Comparison of ENCODE assay signal across 8 mouse cellular contexts in genomic region chr9:109930752-109931151, GRCm38 (mm10). TPM values are rescaled to one million over a fixed set of nuclear protein-coding genes. Genes with fewer than 3 reads are reported as not detected.
DNase-seq lines count a peak whose midpoint lies in the region; ATAC-seq lines count a peak whose summit lies in the region.

No protein-coding gene starts in this region.

- WGBS in neural tube, embryonic 11.5 days: 73% methylated on average over 6 of the region's 6 CpGs
- 67% methylated on average over 6 of the region's 6 CpGs for WGBS in limb, embryonic 11.5 days
- 61% methylated on average over 6 of the region's 6 CpGs for WGBS in stomach, embryonic 15.5 days

- peak overlapping the region; percentile 75 for H3K4me3 ChIP-seq in neural tube, embryonic 11.5 days (ENCODE audit: low read depth, low read length)
- H3K4me3 ChIP-seq in limb, embryonic 11.5 days (ENCODE audit: low read depth, low read length): peak overlapping the region; percentile 73
- H3K4me3 ChIP-seq in stomach, embryonic 15.5 days (replicated peaks): peak overlapping the region; percentile 81

- H3K27ac ChIP-seq in neural tube, embryonic 11.5 days (ENCODE audit: low read depth, low read length): peak overlapping the region; percentile 89; the same call in 1 of the 2 replicates
- H3K27ac ChIP-seq in limb, embryonic 11.5 days (replicated peaks; ENCODE audit: low read depth, low read length): peak overlapping the region; percentile 88; the same call in 1 of the 2 replicates
- peak overlapping the region; percentile 98 for H3K27ac ChIP-seq in stomach, embryonic 15.5 days

- peaks cover 6% of the 10 kb centered on the region for H3K4me1 ChIP-seq in neural tube, embryonic 11.5 days (ENCODE audit: control insufficient read depth, insufficient read depth, low read length)
- peaks cover 5% of the 10 kb centered on the region; the same call in 1 of the 2 replicates for H3K4me1 ChIP-seq in limb, embryonic 11.5 days (ENCODE audit: control insufficient read depth, insufficient read depth, low read length)
- peaks cover 4% of the 10 kb centered on the region; the same call in 1 of the 2 replicates for H3K4me1 ChIP-seq in stomach, embryonic 15.5 days

- H3K4me2 ChIP-seq in neural tube, embryonic 11.5 days (ENCODE audit: low read depth): peak overlapping the region; percentile 80
- H3K4me2 ChIP-seq in limb, embryonic 11.5 days (ENCODE audit: low read depth, severe bottlenecking): peak overlapping the region; percentile 88; the same call in 1 of the 2 replicates
- peak overlapping the region; percentile 61 for H3K4me2 ChIP-seq in stomach, embryonic 15.5 days

- no peaks in the 10 kb centered on the region for H3K36me3 ChIP-seq in neural tube, embryonic 11.5 days (ENCODE audit: control insufficient read depth, insufficient read depth, low read length)
- H3K36me3 ChIP-seq in limb, embryonic 11.5 days (ENCODE audit: control insufficient read depth, insufficient read depth, low read length): no peaks in the 10 kb centered on the region
- H3K36me3 ChIP-seq in stomach, embryonic 15.5 days: no peaks in the 10 kb centered on the region

- DNase-seq in cerebellum, adult 11-12 months: peak; percentile 28
- no peak for DNase-seq in cerebellum, adult 11 months
- DNase-seq in neural tube, embryonic 11.5 days (ENCODE audit: low spot score): peak; percentile 16
- no peak for DNase-seq in neural tube, embryonic 10.5 days (ENCODE audit: extremely low spot score, low spot score)
- DNase-seq in limb, embryonic 11.5 days (ENCODE audit: low spot score): no peak
- no peak for DNase-seq in T-cell, adult 2 months (ENCODE audit: low spot score)
- DNase-seq in c-Kit-positive CD71-positive TER-119-positive erythroid progenitor cells, embryonic 14.5 days (ENCODE audit: low spot score): no peak

- ATAC-seq in neural tube, embryonic 11.5 days (ENCODE audit: insufficient read depth, low FRiP score, low TSS enrichment): no peak
- no peak for ATAC-seq in limb, embryonic 11.5 days (ENCODE audit: insufficient number of reproducible peaks, low FRiP score, low TSS enrichment, low read depth)
- no peak for ATAC-seq in stomach, embryonic 15.5 days (ENCODE audit: insufficient read depth, low FRiP score, low read depth)

- H3K9ac ChIP-seq in neural tube, embryonic 11.5 days (ENCODE audit: low read length): no peak overlapping the region
- no peak overlapping the region for H3K9ac ChIP-seq in limb, embryonic 11.5 days (ENCODE audit: low read length)
- H3K9ac ChIP-seq in stomach, embryonic 15.5 days: no peak overlapping the region; the same call in 1 of the 2 replicates

- H3K27me3 ChIP-seq in neural tube, embryonic 11.5 days (ENCODE audit: control insufficient read depth, insufficient read depth, low read length): no peaks in the 10 kb centered on the region
- H3K27me3 ChIP-seq in limb, embryonic 11.5 days (ENCODE audit: control insufficient read depth, insufficient read depth, low read length): no peaks in the 10 kb centered on the region
- no peaks in the 10 kb centered on the region for H3K27me3 ChIP-seq in stomach, embryonic 15.5 days (replicated peaks)

- H3K9me3 ChIP-seq in neural tube, embryonic 11.5 days (ENCODE audit: control insufficient read depth, low read length): no peaks in the 10 kb centered on the region
- H3K9me3 ChIP-seq in limb, embryonic 11.5 days (ENCODE audit: control insufficient read depth, low read length): no peaks in the 10 kb centered on the region
- H3K9me3 ChIP-seq in stomach, embryonic 15.5 days: no peaks in the 10 kb centered on the region

RNA-seq across cellular contexts. Expression of gene Map4, which starts 0.5 kb away (rescaled TPM):
- polyA plus RNA-seq in neural tube, embryonic 11.5 days (2014; fragmentation: Nextera tagmentation; extraction: Ambion mirVana): 116 and 129 TPM in 2 replicates
- polyA plus RNA-seq in limb, embryonic 11.5 days (2014; fragmentation: Nextera tagmentation; extraction: Ambion mirVana): 38.5 and 43.6 TPM in 2 replicates
- 55.6 and 63.8 TPM in 2 replicates for polyA plus RNA-seq in stomach, embryonic 15.5 days (2015; fragmentation: Nextera tagmentation; extraction: Ambion mirVana)

RNA-seq across cellular contexts. Expression of gene Cdc25a, which starts 55.4 kb away (rescaled TPM):
- 35.4 and 37.9 TPM in 2 replicates for polyA plus RNA-seq in neural tube, embryonic 11.5 days (2014; fragmentation: Nextera tagmentation; extraction: Ambion mirVana)
- polyA plus RNA-seq in limb, embryonic 11.5 days (2014; fragmentation: Nextera tagmentation; extraction: Ambion mirVana): 42.8 and 50.2 TPM in 2 replicates
- polyA plus RNA-seq in stomach, embryonic 15.5 days (2015; fragmentation: Nextera tagmentation; extraction: Ambion mirVana): 28.8 and 33.2 TPM in 2 replicates

Comparison
In these comparisons a context has a peak if more than half of its experiments do, and no peak if none do; other contexts are left out.
1. DNase-seq: peak in cerebellum, adult 11-12 months (single experiment) and neural tube, embryonic 11.5 days (single experiment); none in cerebellum, adult 11 months (single experiment), neural tube, embryonic 10.5 days (single experiment), limb, embryonic 11.5 days (single experiment), T-cell, adult 2 months (single experiment) and c-Kit-positive CD71-positive TER-119-positive erythroid progenitor cells, embryonic 14.5 days (single experiment).
2. Peak in every context shown above with its lines, with median percentiles within 50 percentile points of each other: H3K27ac ChIP-seq, H3K4me2 ChIP-seq and H3K4me3 ChIP-seq.